Mouse (Mus musculus) E14TG2a.4 (cell line): ENCODE results near the gene Anapc4.

Source experiments
- H3K27me3 ChIP-seq: 2 replicates; pipeline ENCODE4 v1.6.1; 2014; ENCODE audit warnings: low read length, control low read depth; ENCODE audit not compliant: insufficient read depth
- H3K36me3 ChIP-seq: 2 replicates; pipeline ENCODE4 v1.6.1; 2014; ENCODE audit warnings: low read length, control low read depth; ENCODE audit not compliant: insufficient read depth
- H3K4me1 ChIP-seq: replicated peaks from 2 replicates; pipeline ENCODE4 v1.6.1; 2014; ENCODE audit warnings: low read depth, low read length, control low read depth
- H3K4me3 ChIP-seq: replicated peaks from 2 replicates; pipeline ENCODE4 v1.5.1; 2014; ENCODE audit warnings: mild to moderate bottlenecking, low read length
- H3K9me3 ChIP-seq: 2 replicates; pipeline ENCODE4 v1.6.1; 2014; ENCODE audit warnings: low read length, control low read depth
- CTCF ChIP-seq: conservative IDR thresholded peaks from 2 replicates; pipeline ENCODE4 v1.5.1; 2014; ENCODE audit warnings: low read length
- NANOG ChIP-seq: IDR thresholded peaks from 2 replicates; pipeline ENCODE4 v1.6.1; 2014; ENCODE audit warnings: borderline replicate concordance, low read length, mixed read lengths
- POU5F1 ChIP-seq: IDR thresholded peaks from 2 replicates; pipeline ENCODE4 v1.6.1; 2014; ENCODE audit warnings: low read length, borderline replicate concordance

Gene Anapc4

DNA sequence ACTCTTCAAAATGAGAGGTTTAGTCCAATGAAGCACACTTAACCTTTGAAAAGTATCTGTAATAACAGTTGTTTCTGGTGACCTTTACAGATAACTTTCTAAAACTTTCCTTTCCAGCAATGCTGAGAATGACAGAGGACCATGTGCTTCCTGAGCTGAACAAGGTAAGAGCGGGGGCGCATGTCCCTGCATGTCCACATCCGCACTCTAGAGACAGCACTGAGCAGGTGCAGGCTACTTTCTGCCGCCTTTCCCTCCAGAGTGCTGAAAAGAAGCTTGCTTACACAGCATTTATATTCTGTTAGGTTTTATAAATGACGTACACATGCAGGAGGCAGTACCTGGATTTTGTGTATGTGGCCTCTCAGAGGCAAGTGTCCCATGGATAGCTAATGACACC lies 21.9 kb downstream of the Anapc4 start:
- H3K4me3 ChIP-seq, result no peak overlapping the region
- TF ChIP-seq POU5F1 (no peak), NANOG (no peak), CTCF (peak; percentile 80)
- no peaks in the 10 kb centered on the region for H3K27me3 ChIP-seq
- H3K36me3 ChIP-seq, result peaks cover 73% of the 10 kb centered on the region
- no peaks in the 10 kb centered on the region for H3K9me3 ChIP-seq
- H3K4me1 ChIP-seq, result peaks cover 25% of the 10 kb centered on the region

DNA sequence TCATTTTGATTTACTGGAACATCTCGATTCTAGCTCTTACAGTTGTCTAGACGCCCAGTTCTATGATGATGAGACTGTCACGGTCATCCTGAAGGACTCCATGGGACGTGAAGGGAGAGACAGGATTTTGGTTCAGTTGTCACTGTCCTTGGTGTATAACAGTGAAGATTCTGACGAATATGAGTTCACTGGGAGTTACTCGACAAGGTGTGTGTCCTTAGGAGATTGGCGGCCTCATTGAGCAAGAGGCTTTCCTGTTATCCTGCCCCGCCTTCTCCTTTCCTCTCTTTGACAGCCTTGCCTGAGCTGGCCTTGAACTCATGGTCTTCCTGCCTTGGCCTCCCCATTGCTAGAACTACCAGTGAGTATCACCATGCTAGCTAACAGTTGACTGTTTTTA lies 30.6 kb downstream of the Anapc4 start:
- no peak for TF ChIP-seq CTCF
- no peak for TF ChIP-seq NANOG
- no peak for TF ChIP-seq POU5F1
- Histone ChIP-seq H3K4me3 (no peak overlapping the region), H3K4me1 (no peaks in the 10 kb centered on the region)

DNA sequence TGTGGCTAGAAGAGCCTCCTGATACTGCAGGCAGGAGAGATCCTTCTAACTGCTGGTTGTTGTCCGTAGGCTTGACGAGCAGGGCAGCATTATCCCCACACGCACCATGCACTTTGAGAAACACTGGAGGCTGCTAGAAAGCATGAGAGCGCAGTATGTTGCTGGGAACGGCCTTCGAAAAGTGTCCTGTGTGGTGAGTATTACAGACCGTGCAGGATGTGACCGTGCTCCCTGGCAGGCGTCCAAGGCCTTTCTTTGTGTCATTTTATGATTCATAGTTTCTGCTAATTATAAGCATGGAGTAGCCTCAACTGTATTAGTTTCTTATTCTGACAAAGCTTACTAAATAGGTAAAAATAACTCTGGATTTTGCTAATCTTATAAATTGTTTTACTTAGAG lies 32.0 kb downstream of the Anapc4 start:
- Histone ChIP-seq H3K9me3 (peaks cover 11% of the 10 kb centered on the region), H3K27me3 (no peaks in the 10 kb centered on the region), H3K4me1 (no peaks in the 10 kb centered on the region), H3K4me3 (no peak overlapping the region), H3K36me3 (peaks cover 81% of the 10 kb centered on the region)
- TF ChIP-seq NANOG, result no peak
- no peak for TF ChIP-seq POU5F1
- TF ChIP-seq CTCF, result no peak

More for the DNA sequence above, 30.6 kb downstream of the Anapc4 start:
- Histone ChIP-seq H3K9me3 (peaks cover 11% of the 10 kb centered on the region), H3K27me3 (no peaks in the 10 kb centered on the region), H3K36me3 (peaks cover 93% of the 10 kb centered on the region)

DNA sequence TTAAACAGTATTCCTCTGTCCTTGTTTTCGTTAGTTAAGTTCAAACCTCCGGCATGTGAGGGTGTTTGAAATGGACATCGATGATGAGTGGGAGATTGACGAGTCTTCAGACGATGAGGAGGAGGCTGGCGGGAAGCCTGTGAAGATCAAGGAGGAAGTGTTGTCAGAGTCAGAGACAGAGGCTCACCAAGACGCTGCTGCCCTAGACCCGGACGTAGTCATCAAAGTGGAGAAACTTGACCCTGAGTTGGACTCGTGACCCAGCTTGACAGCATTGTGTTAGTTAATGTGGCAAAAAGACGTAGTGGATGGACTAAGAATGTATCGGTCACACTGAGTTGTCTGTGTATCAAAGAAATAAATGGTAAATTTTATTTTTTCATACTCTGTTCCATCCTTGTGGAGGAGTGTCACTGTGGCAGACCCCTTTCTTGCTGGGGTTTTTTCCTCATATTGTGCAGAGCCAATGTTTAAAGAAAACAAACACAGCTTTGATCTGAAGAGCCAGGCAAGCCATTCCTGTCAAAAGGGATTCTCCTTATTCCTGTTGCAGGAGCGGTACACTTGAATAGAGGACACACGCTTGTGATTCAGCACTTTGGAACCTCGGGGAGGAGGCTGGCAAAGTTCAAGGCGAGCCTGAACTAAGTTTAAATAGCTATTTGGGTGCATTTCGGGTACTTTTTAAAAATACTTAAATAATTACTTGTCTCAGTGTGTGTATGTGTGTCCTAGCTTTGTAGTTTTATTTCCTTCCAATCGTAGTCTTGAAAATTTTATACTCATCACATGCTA lies 32.7 kb downstream of the Anapc4 start:
- H3K36me3 ChIP-seq, result peaks cover 73% of the 10 kb centered on the region
- no peak overlapping the region for H3K4me3 ChIP-seq
- no peaks in the 10 kb centered on the region for H3K27me3 ChIP-seq
- TF ChIP-seq NANOG, result no peak
- no peak for TF ChIP-seq CTCF
- TF ChIP-seq POU5F1, result no peak
- H3K9me3 ChIP-seq, result peaks cover 11% of the 10 kb centered on the region
- H3K4me1 ChIP-seq, result peaks cover 4% of the 10 kb centered on the region; the same call in 1 of the 2 replicates

DNA sequence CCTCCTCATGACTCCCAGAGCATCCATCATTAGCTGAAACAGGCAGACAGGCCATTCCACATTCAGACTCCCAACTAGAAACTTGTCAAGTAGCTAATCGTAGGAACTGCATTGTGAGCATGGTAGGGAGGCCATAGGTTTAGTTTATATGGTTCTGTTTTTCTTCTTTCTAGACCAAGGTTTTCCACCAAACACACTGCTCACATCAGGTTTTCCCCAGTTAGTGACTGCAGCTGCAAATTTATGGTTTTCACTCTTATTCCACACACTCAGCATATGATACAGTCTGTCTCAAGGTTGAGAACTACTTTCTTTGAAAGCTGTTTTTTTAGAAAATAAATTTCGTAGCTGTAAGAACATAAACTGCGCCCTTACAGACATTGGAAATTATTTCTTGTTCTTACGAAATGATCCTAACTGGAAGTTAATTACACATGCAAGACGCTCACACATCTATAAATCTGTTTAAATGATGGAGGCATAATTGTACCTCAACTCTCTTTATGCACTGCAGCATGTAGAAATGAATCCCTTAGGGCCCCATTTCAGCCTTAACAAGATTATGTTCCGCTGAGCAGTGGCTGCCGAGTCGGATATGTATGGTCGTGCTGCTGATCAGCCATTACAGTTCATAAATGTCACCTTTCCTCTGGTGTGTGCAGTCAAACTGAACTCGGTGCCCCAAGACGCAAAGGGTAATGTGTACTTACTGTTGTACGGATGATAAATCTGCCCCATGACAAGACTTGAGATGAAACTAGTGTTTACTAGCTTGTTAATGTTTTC lies 35.3 kb downstream of the Anapc4 start:
- TF ChIP-seq CTCF, result no peak
- TF ChIP-seq POU5F1, result no peak
- TF ChIP-seq NANOG, result no peak
- H3K36me3 ChIP-seq, result peaks cover 49% of the 10 kb centered on the region

DNA sequence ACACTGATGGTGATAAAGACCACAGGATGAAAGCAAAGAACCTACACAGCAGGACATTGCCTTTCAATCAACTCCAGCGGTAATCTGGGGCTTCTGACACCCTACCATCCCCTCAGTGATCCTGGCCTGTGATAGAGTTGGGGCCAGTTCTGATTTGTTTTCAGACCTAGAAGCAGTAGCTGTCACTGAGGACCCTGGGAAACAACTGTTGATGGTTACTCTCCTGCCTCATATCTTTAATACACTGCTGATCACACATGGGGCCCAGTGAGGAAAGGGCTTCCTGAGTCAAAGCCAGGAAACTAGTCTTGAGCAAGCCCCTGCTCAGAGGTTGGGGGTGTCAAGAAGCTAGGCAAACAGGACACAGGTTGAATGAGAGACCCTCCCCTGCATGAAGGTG lies 37.6 kb downstream of the Anapc4 start:
- Histone ChIP-seq H3K4me1 (peaks cover 7% of the 10 kb centered on the region; the same call in 1 of the 2 replicates), H3K27me3 (peaks cover 6% of the 10 kb centered on the region; the same call in 1 of the 2 replicates), H3K9me3 (peaks cover 3% of the 10 kb centered on the region; the same call in 1 of the 2 replicates)

More for the DNA sequence above, 35.3 kb downstream of the Anapc4 start:
- Histone ChIP-seq H3K9me3 (peaks cover 11% of the 10 kb centered on the region), H3K4me3 (no peak overlapping the region), H3K27me3 (peaks cover 6% of the 10 kb centered on the region; the same call in 1 of the 2 replicates), H3K4me1 (peaks cover 7% of the 10 kb centered on the region; the same call in 1 of the 2 replicates)

DNA sequence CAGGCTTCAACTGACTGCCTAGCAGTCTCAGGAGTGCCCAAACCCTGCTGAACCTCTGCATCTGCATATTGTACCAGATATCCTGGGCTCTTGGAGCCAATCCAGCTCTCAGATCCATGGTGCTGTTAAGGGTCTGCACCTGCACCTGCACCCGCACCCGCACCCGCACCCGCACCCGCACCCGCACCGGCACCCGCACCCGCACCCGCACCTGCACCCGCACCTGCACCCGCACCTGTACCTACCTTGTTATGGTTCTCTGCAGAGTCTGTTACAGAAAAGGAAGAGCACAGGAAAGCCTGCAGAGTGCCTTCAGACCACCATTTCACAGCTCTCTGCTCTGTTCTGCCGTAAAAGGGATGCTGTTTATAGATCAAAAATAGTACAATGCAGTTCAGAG lies 38.2 kb downstream of the Anapc4 start:
- peaks cover 6% of the 10 kb centered on the region; the same call in 1 of the 2 replicates for H3K27me3 ChIP-seq
- TF ChIP-seq CTCF (no peak), NANOG (no peak), POU5F1 (no peak)
- H3K9me3 ChIP-seq, result no peaks in the 10 kb centered on the region
- peaks cover 20% of the 10 kb centered on the region for H3K36me3 ChIP-seq
- H3K4me1 ChIP-seq, result peaks cover 7% of the 10 kb centered on the region; the same call in 1 of the 2 replicates
- H3K4me3 ChIP-seq, result peak overlapping the region; percentile 51

More for the DNA sequence above, 37.6 kb downstream of the Anapc4 start:
- Histone ChIP-seq H3K36me3 (peaks cover 26% of the 10 kb centered on the region), H3K4me3 (peak overlapping the region; percentile 51)
- TF ChIP-seq POU5F1 (no peak), NANOG (no peak), CTCF (no peak)

DNA sequence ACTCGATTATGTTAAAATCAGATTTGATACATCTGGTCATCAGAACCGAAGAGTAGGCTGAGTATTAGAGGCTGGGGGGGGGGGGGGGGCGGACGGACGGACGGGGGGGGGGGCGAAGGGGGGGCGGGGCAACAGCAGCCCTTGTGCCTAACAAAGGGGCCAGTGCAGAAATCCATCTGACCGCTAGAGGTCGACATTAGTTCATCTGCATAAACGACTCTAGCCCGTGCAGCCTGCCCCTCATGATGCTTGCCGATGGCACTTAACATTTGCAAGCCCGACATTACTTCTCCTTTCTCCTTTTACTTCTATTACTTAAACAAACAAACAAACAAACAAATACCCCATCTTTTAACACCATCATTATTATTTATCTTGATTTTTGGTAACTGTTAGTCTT lies 45.0 kb downstream of the Anapc4 start:
- Histone ChIP-seq H3K4me1 (no peaks in the 10 kb centered on the region; the same call in 1 of the 2 replicates), H3K27me3 (peaks cover 20% of the 10 kb centered on the region), H3K9me3 (no peaks in the 10 kb centered on the region), H3K4me3 (no peak overlapping the region), H3K36me3 (no peaks in the 10 kb centered on the region)
- TF ChIP-seq NANOG (no peak), CTCF (peak; percentile 60)
